Mouse (Mus musculus) megakaryocyte-erythroid progenitor cell, adult 5 weeks (primary cell): ENCODE measurements around the gene Tmprss11d. TPM values are rescaled to one million over a fixed set of nuclear protein-coding genes. Genes with fewer than 3 reads are reported as not detected.

Source experiments
- polyA plus RNA-seq: library from polyadenylated mRNA; stranded (reverse); fragments of >175 nt; gene quantifications from 2 replicates; pipeline ENCODE4 v1.2.3, GENCODE M21; 2012

Tmprss11d gene
- polyA plus RNA-seq: not detected in 2 replicates

GRCm38 (mm10) chr5:86373320-86373719, at the start of gene Tmprss11d:
TSS of gene Tmprss11d (minus strand) at chr5:86373420.

GRCm38 (mm10) chr5:86289208-86289607, 84.0 kb downstream of the Tmprss11d start, which contains the start of gene Tmprss11c:
TSS of gene Tmprss11c (minus strand) at chr5:86289308.

Other genes starting within 250 kb of the Tmprss11d start
- 0.51 and 0.54 TPM in 2 replicates for gene Uba6, start 200.6 kb downstream of the Tmprss11d start, polyA plus RNA-seq
- not detected in 2 replicates for gene Gnrhr, start 175.5 kb downstream of the Tmprss11d start, polyA plus RNA-seq
- not detected in 2 replicates for gene Tmprss11c, start 84.1 kb downstream of the Tmprss11d start, polyA plus RNA-seq
- gene Tmprss11a, start 95.6 kb upstream of the Tmprss11d start, polyA plus RNA-seq: not detected in 2 replicates
- not detected in 2 replicates for gene Tmprss11g, start 145.2 kb upstream of the Tmprss11d start, polyA plus RNA-seq